Mouse (Mus musculus) CD4-positive, CD25-positive, alpha-beta regulatory T cell (primary cell): ENCODE measurements around the gene Olfr450. TPM values are rescaled to one million over a fixed set of nuclear protein-coding genes. Genes with fewer than 3 reads are reported as not detected.

ENCODE experiments used
- polyA plus RNA-seq: library from polyadenylated mRNA; unstranded; fragments of 100-300 nt; shearing (Covaris generic); gene quantifications from one replicate; pipeline ENCODE4 v1.2.1, GENCODE M21; 2017

The Olfr450 gene
- not detected for polyA plus RNA-seq

GRCm38 (mm10) chr6:42811639-42812038, at the start of gene Olfr450:
Gene Olfr450, plus strand, starts transcription at chr6:42811939.

GRCm38 (mm10) chr6:42784793-42785192, 26.9 kb upstream of the Olfr450 start, which contains the start of gene Olfr452:
Gene Olfr452, plus strand, starts transcription at chr6:42785093.

DNA sequence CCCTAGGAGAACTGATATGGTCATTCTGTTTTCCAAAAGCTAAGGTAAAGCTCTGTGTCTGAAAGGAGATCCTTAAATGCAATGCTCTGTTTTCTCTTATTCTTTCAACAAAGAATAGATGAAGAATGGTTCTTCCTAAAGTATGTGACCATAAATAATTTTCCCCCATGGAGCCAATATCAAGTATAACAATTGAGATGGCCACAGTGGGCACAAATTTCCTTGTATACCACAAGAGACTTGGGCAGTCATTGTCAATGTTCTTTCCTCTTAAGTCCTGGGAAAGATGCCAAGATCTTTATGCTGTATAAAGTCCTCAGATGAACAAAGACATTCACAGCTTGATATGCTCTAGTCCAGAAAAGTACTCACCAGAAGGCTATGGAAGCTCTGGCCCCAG, 22.3 kb downstream of the Olfr450 start, which contains the start of gene Olfr449:
Olfr449 (plus strand) TSS at position 301 of the 400 bp plus-strand sequence.

Other genes starting within 250 kb of the Olfr450 start
- gene Tcaf3, start 214.2 kb upstream of the Olfr450 start, polyA plus RNA-seq: not detected
- 0.05 TPM for gene Tcaf2, start 166.7 kb upstream of the Olfr450 start, polyA plus RNA-seq
- gene Tcaf1, start 101.9 kb upstream of the Olfr450 start, polyA plus RNA-seq: 0.19 TPM
- not detected for gene Olfr453, start 72.6 kb upstream of the Olfr450 start, polyA plus RNA-seq
- 0.06 TPM for gene Olfr38, start 55.5 kb upstream of the Olfr450 start, polyA plus RNA-seq
- not detected for gene Olfr452, start 26.8 kb upstream of the Olfr450 start, polyA plus RNA-seq
- gene Olfr449, start 22.4 kb downstream of the Olfr450 start, polyA plus RNA-seq: not detected
- gene Olfr448, start 78.5 kb downstream of the Olfr450 start, polyA plus RNA-seq: not detected
- not detected for gene Olfr447, start 96.9 kb downstream of the Olfr450 start, polyA plus RNA-seq
- not detected for gene Olfr446, start 109.4 kb downstream of the Olfr450 start, polyA plus RNA-seq
- gene Olfr444, start 137.1 kb downstream of the Olfr450 start, polyA plus RNA-seq: not detected